Mouse (Mus musculus): ENCODE measurements around the gene Tspan14. TPM values are rescaled to one million over a fixed set of nuclear protein-coding genes. Genes with fewer than 3 reads are reported as not detected.

Tspan14 gene
- polyA plus RNA-seq (2017; shearing (Covaris generic)): 10 to 100 TPM; 52.1 to 82.3 (median 65.1) TPM

DNA sequence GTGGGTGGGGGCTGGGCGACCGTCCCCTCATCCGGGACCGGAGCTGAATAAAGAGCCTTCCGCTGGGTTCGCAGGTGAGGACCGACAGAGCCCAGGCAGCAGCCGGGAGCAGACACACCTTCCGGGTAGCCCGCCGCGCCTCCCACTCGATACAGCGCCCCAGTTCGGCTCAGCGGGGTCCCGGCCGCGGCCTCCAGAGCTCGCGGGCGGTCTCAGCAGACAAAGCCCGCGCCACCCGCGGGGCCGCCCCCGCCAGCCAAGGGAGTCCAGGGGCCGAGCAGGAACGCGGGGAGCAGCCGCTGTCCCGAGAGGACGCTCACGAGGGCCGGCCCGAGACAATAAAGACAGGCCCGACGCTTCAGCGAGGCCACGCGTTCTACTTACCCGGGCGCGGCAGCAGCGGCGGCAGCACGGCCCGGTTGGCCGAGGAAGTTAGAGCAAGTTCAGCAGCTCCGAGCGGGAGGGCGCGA, at the start of gene Tspan14:
TSS of gene Tspan14 (minus strand) at position 416 of the 470 bp plus-strand sequence.
- peak; percentile 30 for ATAC-seq

DNA sequence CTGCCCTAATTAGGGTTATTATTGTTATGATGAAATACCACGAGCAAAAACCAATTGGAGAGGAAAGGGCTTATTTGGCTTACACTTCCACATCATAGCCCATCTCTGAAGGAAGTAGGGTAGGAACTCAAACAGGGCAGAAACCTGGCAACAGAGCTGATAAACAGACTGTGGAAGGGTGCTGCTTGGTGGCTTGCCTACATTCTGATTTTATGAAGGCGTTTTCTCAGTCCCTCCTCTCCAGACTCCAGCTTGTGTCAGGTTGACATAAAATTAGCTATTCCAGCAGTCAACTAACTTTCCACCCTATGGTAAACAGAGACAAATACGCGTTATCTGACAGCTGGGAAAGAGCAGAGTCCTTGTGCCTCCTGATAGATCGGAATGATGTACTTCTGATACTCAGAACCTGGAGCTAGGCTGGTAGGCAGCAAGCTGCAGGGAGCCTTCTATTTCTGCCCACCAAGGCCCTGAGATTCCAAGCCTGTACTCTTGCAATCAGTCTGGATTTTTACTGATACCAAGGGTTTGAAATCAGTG, 48.2 kb upstream of the Tspan14 start:
- ATAC-seq: no peak

GRCm38 (mm10) chr14:41013630-41014613, 47.3 kb upstream of the Tspan14 start, which contains the start of gene Fam213a:
Gene Fam213a, minus strand, starts transcription at chr14:41013788.
- ATAC-seq: peak; percentile 96

GRCm38 (mm10) chr14:41013143-41013542, 46.5 kb upstream of the Tspan14 start:
- no peak for ATAC-seq

- ATAC-seq: no peak
Observed at GRCm38 (mm10) chr14:41011916-41012315, 45.3 kb upstream of the Tspan14 start.

DNA sequence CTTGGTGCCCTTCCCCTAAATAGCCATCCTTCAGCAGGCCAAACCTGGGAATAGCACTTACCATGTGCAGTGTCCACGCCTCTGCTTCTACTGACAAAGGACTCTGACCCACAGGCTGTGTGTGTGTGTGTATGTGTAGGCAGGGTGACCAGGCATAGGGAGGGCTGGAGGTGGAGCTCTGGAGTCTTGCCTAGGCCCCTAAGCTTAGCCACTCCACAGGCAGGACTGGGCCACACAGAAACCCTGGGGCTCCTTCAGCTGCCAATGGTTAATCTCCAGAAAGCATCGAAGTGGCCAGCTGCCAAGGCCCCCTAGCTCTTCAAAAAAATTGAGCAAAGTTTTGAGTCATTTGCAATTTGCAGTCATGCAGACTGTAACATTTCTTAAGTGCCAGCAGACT, 41.5 kb upstream of the Tspan14 start:
- ATAC-seq: no peak

- ATAC-seq: no peak
Observed at GRCm38 (mm10) chr14:41007641-41008040, 41.0 kb upstream of the Tspan14 start.

DNA sequence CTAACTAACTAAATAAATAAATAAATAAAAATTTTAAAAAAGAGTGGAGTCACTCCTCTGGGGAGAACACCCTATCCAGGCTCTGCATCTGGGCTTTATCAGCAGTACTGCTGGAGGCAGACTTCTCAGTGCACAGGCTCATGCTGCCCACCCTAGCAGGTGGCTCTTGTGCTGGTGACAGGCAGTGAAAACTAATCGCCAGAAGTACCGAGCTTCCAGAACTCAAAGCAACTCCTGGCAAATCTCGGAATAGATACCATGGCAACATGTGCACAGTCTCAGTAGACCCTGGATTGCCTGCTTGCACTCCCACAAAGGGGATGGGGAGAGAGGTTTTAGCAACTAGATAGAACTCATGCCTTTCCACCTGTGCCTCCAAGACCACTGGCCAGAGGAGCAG, 40.3 kb upstream of the Tspan14 start:
- ATAC-seq: no peak

GRCm38 (mm10) chr14:41006263-41006662, 39.7 kb upstream of the Tspan14 start:
- no peak for ATAC-seq

DNA sequence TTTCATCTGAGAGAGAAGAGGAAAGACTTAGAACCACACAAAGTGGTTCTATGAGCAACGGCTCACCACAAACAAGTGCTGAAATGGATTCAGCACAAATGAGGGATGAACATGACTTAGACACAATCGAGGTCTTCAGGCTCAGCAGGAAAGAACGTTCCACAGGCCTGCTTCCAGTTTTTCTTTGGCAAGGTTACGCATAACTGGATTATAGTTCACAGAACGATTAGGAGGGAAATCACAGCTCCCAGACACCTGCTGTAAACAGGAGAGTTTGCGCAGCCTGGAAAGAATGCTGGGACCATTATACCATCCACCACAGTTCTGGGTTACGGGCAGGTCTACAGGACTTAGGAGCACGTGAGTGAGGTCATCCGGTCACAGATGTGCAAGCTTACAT, 39.1 kb upstream of the Tspan14 start:
- ATAC-seq: no peak

- no peak for ATAC-seq
Observed at GRCm38 (mm10) chr14:41004201-41005141, 37.9 kb upstream of the Tspan14 start.

DNA sequence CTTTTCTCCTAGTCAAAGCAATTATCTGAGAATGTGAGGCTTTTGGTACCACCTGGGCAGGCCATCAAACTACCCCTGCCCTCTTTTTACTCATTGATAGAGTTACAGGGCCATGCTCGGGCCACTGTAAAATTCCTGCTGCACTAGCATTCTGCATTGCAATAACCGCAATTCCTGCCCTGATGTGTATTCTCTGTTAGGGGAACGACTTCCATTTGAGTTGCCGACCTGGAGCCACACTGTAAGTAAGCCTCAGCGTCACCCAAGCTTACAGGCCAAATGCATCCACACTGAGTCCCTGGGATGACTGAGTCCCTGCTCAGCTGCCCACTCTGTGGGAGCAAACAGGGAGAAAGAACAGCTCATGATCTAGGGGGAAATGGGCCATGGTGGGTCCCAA, 35.0 kb upstream of the Tspan14 start:
- no peak for ATAC-seq

GRCm38 (mm10) chr14:41000801-41001200, 34.2 kb upstream of the Tspan14 start:
- no peak for ATAC-seq

DNA sequence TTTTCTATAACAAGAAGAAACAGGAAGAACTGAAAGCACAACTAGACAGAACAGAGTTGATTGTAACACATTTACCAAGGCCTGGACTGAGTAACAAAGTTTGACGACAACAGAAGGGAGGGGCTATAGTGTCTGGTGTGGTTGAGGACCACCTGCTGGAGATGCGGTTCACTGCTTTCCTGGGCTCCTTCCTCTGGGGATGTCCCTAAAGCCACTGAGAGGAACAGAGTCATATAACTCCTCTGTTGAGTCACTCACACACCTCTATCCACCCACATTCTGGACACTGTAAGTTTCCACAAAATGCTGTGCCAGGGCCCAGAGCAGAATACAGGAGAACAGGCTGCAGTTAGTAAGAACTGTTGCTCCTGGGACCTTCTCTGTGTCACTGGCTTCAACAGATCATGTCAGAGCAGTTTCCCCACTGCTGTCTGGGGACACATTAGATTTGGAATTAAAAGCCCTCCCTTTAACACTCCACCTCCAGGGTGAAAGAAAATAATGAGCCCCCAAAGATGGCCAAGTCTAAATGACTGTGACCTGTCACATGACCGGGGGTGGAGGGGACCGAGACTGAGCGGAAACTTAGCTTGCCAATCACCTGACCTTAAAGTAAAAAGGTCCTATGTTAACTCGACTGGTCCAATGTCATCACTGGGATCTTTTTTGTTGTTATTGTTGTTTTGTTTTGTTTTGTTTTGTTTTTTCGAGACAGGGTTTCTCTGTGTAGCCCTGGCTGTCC, 33.5 kb upstream of the Tspan14 start:
- peak; percentile 87 for ATAC-seq

- no peak for ATAC-seq
Observed at GRCm38 (mm10) chr14:40996171-40996570, 29.6 kb upstream of the Tspan14 start.

DNA sequence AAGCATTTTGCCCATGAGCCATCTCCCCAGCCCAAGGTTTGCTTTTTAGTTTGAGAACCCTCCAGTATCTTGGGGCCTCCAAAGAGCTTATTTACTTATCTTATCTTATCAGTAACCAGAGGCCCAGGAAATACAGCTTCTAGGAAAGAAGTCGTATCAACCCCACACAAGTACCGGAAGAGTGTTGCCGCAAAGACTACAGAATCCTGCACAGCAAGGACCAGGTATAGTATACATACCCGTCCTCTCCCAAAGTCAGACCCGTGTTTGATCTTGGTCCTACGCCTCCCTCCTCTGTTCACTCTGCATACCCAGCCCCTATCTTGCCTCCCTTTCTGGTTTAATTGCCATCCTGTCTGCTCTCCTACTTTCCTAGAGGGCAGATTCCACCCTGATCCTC, 25.9 kb upstream of the Tspan14 start:
- ATAC-seq: peak; percentile 46

GRCm38 (mm10) chr14:40988780-40989179, 22.2 kb upstream of the Tspan14 start:
- no peak for ATAC-seq

- ATAC-seq: no peak
Observed at GRCm38 (mm10) chr14:40987184-40987583, 20.6 kb upstream of the Tspan14 start.

GRCm38 (mm10) chr14:40985635-40986034, 19.0 kb upstream of the Tspan14 start:
- ATAC-seq: no peak

DNA sequence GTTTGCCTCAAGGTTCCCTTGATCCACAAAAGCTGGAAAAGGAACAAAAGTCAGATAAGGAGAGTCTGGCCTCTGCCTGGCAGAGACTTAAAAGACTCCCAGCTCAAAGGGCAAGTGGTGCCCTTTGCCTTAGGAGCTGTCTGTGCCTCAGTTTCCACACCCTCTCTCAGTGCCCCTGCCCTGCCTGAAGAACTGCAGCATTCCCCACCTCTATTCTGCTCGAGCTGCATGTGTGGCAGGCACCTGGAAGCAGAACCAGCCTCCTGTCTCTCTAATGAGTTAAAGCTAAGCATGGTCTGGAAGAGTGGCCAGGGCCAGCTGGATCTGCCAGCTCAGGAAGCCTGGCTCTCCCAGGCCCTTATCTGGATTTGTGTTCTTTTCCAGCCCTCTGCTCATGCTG, 13.1 kb upstream of the Tspan14 start:
- ATAC-seq: no peak

DNA sequence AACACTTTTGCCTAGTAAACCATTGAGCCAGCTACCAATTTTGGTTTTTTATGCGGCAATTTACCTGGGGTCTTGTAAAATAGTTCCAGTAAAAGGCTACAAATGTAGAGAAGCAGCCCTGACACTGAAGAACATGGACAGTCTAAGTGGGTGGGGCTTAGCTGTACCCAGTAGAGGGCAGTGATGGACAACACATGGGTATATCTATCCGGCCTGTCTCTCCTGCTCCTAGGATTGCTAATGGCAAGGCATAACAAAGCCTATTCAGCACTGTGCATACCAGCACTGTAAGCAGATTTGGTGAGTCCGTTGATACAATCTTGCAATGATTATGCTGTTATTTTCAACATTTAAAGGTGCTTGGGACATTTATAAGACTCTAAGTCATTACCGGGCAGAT, 12.4 kb upstream of the Tspan14 start:
- no peak for ATAC-seq

Measured in inflammation-experienced regulatory T-cells, adult 6 months (primary cell).